Mouse (Mus musculus): ENCODE measurements around the gene Lrrc3. TPM values are rescaled to one million over a fixed set of nuclear protein-coding genes. Genes with fewer than 3 reads are reported as not detected.
"Not testable (repeated sequence)": the region's sequence is repeated elsewhere in the genome, so short reads cannot be mapped to it uniquely, and the experiment has no call there.

The Lrrc3 gene
- polyA plus RNA-seq (2014; fragmentation: Nextera tagmentation; extraction: Ambion mirVana): 1.2 and 1.3 TPM in 2 replicates

DNA sequence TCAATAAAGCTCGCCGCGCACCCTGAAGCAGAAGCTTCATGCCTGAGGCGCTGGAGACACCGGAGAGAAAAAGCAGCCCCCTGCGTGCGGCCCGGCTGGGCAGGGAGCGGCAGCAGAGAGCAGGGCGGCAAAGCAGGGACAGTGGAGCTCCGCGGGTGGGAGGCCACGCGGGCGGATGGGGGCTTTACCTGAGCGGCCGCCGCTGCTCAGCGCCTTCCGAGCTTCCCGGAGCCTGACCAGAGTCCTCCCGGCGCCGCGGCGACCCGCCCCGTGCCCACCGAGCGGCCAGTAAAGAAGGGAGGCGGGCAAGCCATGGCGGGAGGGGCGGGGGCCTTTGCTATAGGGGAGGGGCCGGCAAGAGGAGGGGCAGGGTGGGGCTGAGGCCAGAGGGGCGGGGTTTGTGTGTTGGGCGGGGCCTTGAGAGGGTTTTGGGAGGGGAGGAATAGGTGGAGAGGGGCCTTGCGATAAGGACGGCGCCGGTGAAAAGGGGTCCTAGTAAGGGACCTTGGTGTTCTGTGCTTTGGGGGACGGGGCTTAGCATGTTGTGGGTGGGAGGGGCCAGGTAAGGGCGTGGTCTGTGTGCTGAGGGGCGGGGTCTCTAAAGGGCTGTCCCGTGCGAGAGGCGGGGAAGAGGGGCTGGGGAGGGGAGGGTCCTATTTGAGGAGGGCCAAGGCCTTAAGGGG, at the start of gene Lrrc3:
Gene Lrrc3, minus strand, starts transcription at position 326 of the 683 bp plus-strand sequence.
- WGBS: under 1% methylated on average over 45 of the region's 46 CpGs
- Histone ChIP-seq H3K27me3 (ENCODE audit: control insufficient read depth, insufficient read depth, low read length) (peaks cover 8% of the 10 kb centered on the region; the same call in 1 of the 2 replicates), H3K27ac (replicated peaks in 1 of 2; ENCODE audit: control insufficient read depth in 1 of 2, insufficient read depth in 1 of 2, low read depth in 2 of 2, low read length in 2 of 2) (no peak within 1 kb of the TSS), H3K36me3 (ENCODE audit: control insufficient read depth, insufficient read depth, low read length) (no peaks in the 10 kb centered on the region), H3K9me3 (ENCODE audit: control insufficient read depth, low read length) (no peaks in the 10 kb centered on the region), H3K4me1 (ENCODE audit: control insufficient read depth in 2 of 2, insufficient read depth in 2 of 2, low read length in 2 of 2) (peaks cover 5% of the 10 kb centered on the region in 2 experiments; a peak in 2 of 4 replicates), H3K4me2 (ENCODE audit: low read length) (peak within 1 kb of the TSS; percentile 93), H3K9ac (ENCODE audit: low read length) (peak within 1 kb of the TSS; percentile 70), H3K4me3 (ENCODE audit: control insufficient read depth in 1 of 2, insufficient read depth in 1 of 2, low read depth in 1 of 2, low read length in 2 of 2) (peak within 1 kb of the TSS; percentile 62 to 66)
- ATAC-seq (ENCODE audit: insufficient number of reproducible peaks, insufficient read depth, low FRiP score, low read depth): peak; percentile 57

DNA sequence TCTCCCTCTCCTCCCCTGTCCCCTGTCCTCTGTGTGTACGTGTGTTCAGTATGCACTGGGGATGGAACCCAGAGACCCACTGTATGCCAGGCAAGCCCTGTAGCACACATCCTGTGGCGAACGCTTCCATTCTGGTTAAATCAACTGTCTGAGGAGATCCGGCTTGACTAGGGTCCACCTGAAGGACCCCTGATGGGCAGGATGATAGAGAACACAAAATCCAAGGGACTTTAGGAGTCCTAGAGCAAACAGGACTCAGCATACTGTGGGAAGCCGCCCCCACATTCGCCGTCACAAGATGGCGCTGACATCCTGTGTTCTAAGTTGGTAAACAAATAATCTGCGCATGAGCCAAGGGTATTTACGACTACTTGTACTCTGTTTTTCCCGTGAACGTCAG, 48.1 kb upstream of the Lrrc3 start:
- ATAC-seq (ENCODE audit: insufficient number of reproducible peaks, insufficient read depth, low FRiP score, low read depth): not testable (repeated sequence)

DNA sequence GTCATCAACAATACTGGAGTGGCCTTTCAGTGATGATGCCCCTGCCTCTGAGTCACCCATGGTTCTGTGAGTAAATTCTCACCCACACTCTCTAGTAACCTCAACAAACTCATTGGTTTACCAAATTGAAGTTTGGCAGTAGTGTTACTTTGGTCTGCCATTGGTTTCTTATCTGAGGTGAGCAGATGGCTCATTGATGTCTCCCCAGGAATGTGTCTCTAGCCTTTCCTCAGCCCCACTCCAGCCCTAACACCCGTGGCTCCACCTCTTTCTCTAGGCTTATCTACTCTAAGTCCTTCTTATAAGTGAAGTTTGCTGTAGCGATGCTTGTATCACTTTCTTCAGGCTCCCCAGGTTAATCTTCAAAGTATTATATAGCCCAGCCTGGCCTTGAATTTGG, 37.3 kb upstream of the Lrrc3 start:
- H3K27me3 ChIP-seq (ENCODE audit: control insufficient read depth, insufficient read depth, low read length): no peaks in the 10 kb centered on the region
- H3K4me2 ChIP-seq (ENCODE audit: low read length): no peak overlapping the region
- H3K9ac ChIP-seq (ENCODE audit: low read length): no peak overlapping the region
- no peaks in the 10 kb centered on the region for H3K9me3 ChIP-seq (ENCODE audit: control insufficient read depth, low read length)
- H3K27ac ChIP-seq (replicated peaks in 1 of 2; ENCODE audit: control insufficient read depth in 1 of 2, insufficient read depth in 1 of 2, low read depth in 2 of 2, low read length in 2 of 2): no peak overlapping the region
- no peak overlapping the region for H3K4me3 ChIP-seq (ENCODE audit: control insufficient read depth in 1 of 2, insufficient read depth in 1 of 2, low read depth in 1 of 2, low read length in 2 of 2)
- ATAC-seq (ENCODE audit: insufficient number of reproducible peaks, insufficient read depth, low FRiP score, low read depth): no peak
- no peaks in the 10 kb centered on the region for H3K4me1 ChIP-seq (ENCODE audit: control insufficient read depth in 2 of 2, insufficient read depth in 2 of 2, low read length in 2 of 2)
- WGBS: 21% methylated on average over 2 of the region's 2 CpGs
- H3K36me3 ChIP-seq (ENCODE audit: control insufficient read depth, insufficient read depth, low read length): no peaks in the 10 kb centered on the region

More for the DNA sequence above, 48.1 kb upstream of the Lrrc3 start:
- H3K27ac ChIP-seq (replicated peaks in 1 of 2; ENCODE audit: control insufficient read depth in 1 of 2, insufficient read depth in 1 of 2, low read depth in 2 of 2, low read length in 2 of 2); H3K36me3 ChIP-seq (ENCODE audit: control insufficient read depth, insufficient read depth, low read length); H3K9me3 ChIP-seq (ENCODE audit: control insufficient read depth, low read length); H3K9ac ChIP-seq (ENCODE audit: low read length); H3K4me3 ChIP-seq (ENCODE audit: control insufficient read depth in 1 of 2, insufficient read depth in 1 of 2, low read depth in 1 of 2, low read length in 2 of 2); H3K4me2 ChIP-seq (ENCODE audit: low read length); H3K4me1 ChIP-seq (ENCODE audit: control insufficient read depth in 2 of 2, insufficient read depth in 2 of 2, low read length in 2 of 2); H3K27me3 ChIP-seq (ENCODE audit: control insufficient read depth, insufficient read depth, low read length): not testable (repeated sequence)
- WGBS: 88% methylated on average over 8 of the region's 12 CpGs

DNA sequence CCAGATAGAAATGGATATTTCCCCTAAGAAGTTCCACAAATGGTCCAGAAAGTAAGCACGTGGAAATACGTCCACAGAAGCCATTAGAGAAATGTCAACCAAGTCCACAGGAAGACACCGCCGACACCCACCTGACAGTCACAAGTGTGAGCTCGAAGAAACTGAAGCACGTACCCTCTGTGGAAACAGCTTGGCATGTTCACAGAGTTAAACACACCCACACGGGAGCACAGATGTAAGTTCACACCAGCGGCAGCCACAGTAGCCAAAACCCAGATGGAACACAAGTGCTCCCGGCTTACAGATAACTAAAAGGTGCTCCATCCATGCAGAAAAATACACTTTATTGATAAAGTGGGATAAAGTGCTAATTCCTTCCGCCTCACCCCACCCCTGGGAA, 25.0 kb upstream of the Lrrc3 start:
- no peak for ATAC-seq (ENCODE audit: insufficient number of reproducible peaks, insufficient read depth, low FRiP score, low read depth)
- H3K4me1 ChIP-seq (ENCODE audit: control insufficient read depth in 2 of 2, insufficient read depth in 2 of 2, low read length in 2 of 2): no peaks in the 10 kb centered on the region
- H3K4me2 ChIP-seq (ENCODE audit: low read length): no peak overlapping the region
- H3K27ac ChIP-seq (replicated peaks in 1 of 2; ENCODE audit: control insufficient read depth in 1 of 2, insufficient read depth in 1 of 2, low read depth in 2 of 2, low read length in 2 of 2): no peak overlapping the region
- WGBS: 79% methylated on average over 10 of the region's 10 CpGs
- no peak overlapping the region for H3K9ac ChIP-seq (ENCODE audit: low read length)
- peaks cover 3% of the 10 kb centered on the region; the same call in 1 of the 2 replicates for H3K27me3 ChIP-seq (ENCODE audit: control insufficient read depth, insufficient read depth, low read length)
- H3K4me3 ChIP-seq (ENCODE audit: control insufficient read depth in 1 of 2, insufficient read depth in 1 of 2, low read depth in 1 of 2, low read length in 2 of 2): no peak overlapping the region
- no peaks in the 10 kb centered on the region for H3K9me3 ChIP-seq (ENCODE audit: control insufficient read depth, low read length)
- H3K36me3 ChIP-seq (ENCODE audit: control insufficient read depth, insufficient read depth, low read length): no peaks in the 10 kb centered on the region

DNA sequence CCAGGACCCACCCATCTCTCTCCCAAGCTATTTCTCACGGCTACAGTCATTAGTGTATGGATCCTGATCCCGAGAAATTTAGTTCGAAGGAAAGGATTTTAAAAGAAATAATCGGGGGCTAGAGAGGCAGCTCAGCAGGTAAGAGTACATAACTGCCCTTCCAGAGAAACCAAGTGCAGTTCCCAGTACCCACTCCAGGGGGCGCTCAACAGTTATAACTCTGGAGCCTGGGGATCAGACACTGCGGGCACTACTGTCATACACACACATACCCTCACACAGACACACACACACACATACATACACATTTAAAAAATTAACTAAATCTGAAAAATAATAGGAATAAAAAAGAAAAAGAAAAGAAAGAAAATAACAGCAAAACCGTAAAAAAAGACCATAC, 23.8 kb upstream of the Lrrc3 start:
- Histone ChIP-seq H3K27ac (replicated peaks in 1 of 2; ENCODE audit: control insufficient read depth in 1 of 2, insufficient read depth in 1 of 2, low read depth in 2 of 2, low read length in 2 of 2) (no peak overlapping the region), H3K9ac (ENCODE audit: low read length) (no peak overlapping the region), H3K4me1 (ENCODE audit: control insufficient read depth in 2 of 2, insufficient read depth in 2 of 2, low read length in 2 of 2) (no peaks in the 10 kb centered on the region), H3K9me3 (ENCODE audit: control insufficient read depth, low read length) (no peaks in the 10 kb centered on the region), H3K4me3 (ENCODE audit: control insufficient read depth in 1 of 2, insufficient read depth in 1 of 2, low read depth in 1 of 2, low read length in 2 of 2) (no peak overlapping the region), H3K36me3 (ENCODE audit: control insufficient read depth, insufficient read depth, low read length) (no peaks in the 10 kb centered on the region), H3K27me3 (ENCODE audit: control insufficient read depth, insufficient read depth, low read length) (peaks cover 3% of the 10 kb centered on the region; the same call in 1 of the 2 replicates), H3K4me2 (ENCODE audit: low read length) (no peak overlapping the region)
- no peak for ATAC-seq (ENCODE audit: insufficient number of reproducible peaks, insufficient read depth, low FRiP score, low read depth)
- WGBS: 31% methylated on average over 7 of the region's 7 CpGs

DNA sequence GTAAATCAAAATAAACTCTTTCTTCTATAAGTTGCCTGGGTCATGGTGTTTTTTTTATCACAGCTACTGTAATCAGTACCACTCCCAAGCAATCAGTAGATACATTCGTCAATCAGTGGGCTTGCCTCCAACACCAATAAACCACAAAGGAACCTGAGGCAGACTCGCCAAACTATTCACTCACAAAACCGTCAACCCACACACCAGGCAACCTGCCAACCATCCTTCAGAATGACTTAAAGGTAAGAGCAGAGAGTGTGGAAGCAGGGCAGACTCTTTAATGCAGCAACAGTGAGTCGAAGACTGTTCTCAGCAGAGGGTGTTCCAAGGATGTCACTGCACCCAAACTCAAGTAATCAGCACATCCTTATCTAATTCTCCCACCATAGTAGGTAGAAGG, 20.3 kb upstream of the Lrrc3 start:
- no peaks in the 10 kb centered on the region for H3K4me1 ChIP-seq (ENCODE audit: control insufficient read depth in 2 of 2, insufficient read depth in 2 of 2, low read length in 2 of 2)
- H3K9ac ChIP-seq (ENCODE audit: low read length): no peak overlapping the region
- no peaks in the 10 kb centered on the region for H3K36me3 ChIP-seq (ENCODE audit: control insufficient read depth, insufficient read depth, low read length)
- no peak overlapping the region for H3K27ac ChIP-seq (replicated peaks in 1 of 2; ENCODE audit: control insufficient read depth in 1 of 2, insufficient read depth in 1 of 2, low read depth in 2 of 2, low read length in 2 of 2)
- WGBS: 60% methylated on average over 4 of the region's 4 CpGs
- H3K4me3 ChIP-seq (ENCODE audit: control insufficient read depth in 1 of 2, insufficient read depth in 1 of 2, low read depth in 1 of 2, low read length in 2 of 2): no peak overlapping the region
- no peak overlapping the region for H3K4me2 ChIP-seq (ENCODE audit: low read length)
- H3K27me3 ChIP-seq (ENCODE audit: control insufficient read depth, insufficient read depth, low read length): peaks cover 3% of the 10 kb centered on the region; the same call in 1 of the 2 replicates
- no peak for ATAC-seq (ENCODE audit: insufficient number of reproducible peaks, insufficient read depth, low FRiP score, low read depth)
- H3K9me3 ChIP-seq (ENCODE audit: control insufficient read depth, low read length): no peaks in the 10 kb centered on the region

DNA sequence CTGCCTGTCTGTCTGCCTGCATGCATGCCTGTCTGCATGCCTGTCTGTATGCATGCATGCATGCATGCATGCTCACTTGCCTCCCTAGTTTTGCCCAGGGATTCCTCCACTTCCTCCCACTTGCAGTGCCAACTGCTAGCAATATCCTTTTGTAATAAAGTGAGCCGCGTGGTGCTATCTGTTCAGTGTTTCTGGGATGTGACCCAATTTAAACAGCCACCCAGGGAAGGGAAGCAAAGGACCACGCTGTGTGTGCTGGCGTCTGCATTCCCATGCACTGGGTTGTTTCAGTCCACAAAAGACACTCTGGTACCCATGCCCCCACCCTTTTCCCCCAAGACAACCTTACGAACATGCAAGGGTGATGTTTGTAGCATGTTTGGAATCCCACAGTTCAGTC, 18.7 kb upstream of the Lrrc3 start:
- ATAC-seq (ENCODE audit: insufficient number of reproducible peaks, insufficient read depth, low FRiP score, low read depth): 0 out of 2 replicates have a peak, but pooled peaks have one; percentile 43

More for the DNA sequence above, 18.7 kb upstream of the Lrrc3 start:
- Histone ChIP-seq H3K27ac (replicated peaks in 1 of 2; ENCODE audit: control insufficient read depth in 1 of 2, insufficient read depth in 1 of 2, low read depth in 2 of 2, low read length in 2 of 2) (no peak overlapping the region), H3K27me3 (ENCODE audit: control insufficient read depth, insufficient read depth, low read length) (peaks cover 3% of the 10 kb centered on the region; the same call in 1 of the 2 replicates), H3K4me1 (ENCODE audit: control insufficient read depth in 2 of 2, insufficient read depth in 2 of 2, low read length in 2 of 2) (no peaks in the 10 kb centered on the region), H3K9ac (ENCODE audit: low read length) (no peak overlapping the region), H3K9me3 (ENCODE audit: control insufficient read depth, low read length) (no peaks in the 10 kb centered on the region), H3K4me3 (ENCODE audit: control insufficient read depth in 1 of 2, insufficient read depth in 1 of 2, low read depth in 1 of 2, low read length in 2 of 2) (no peak overlapping the region), H3K4me2 (ENCODE audit: low read length) (no peak overlapping the region), H3K36me3 (ENCODE audit: control insufficient read depth, insufficient read depth, low read length) (no peaks in the 10 kb centered on the region)
- WGBS: 65% methylated on average over 5 of the region's 5 CpGs
